Mouse (Mus musculus) gastrocnemius, postnatal 10 days (tissue): ENCODE measurements around the gene Plcb1. TPM values are rescaled to one million over a fixed set of nuclear protein-coding genes. Genes with fewer than 3 reads are reported as not detected.

Experiments used
- DNase-seq: peaks from one replicate; pipeline ENCODE4 v3.0.0; 2021; ENCODE audit warnings: mixed read lengths
- total RNA-seq, 2 experiments: library from RNA; stranded (reverse); gene quantifications; 2 replicates each; pipeline ENCODE4 v1.2.3; 2021

The Plcb1 gene
- total RNA-seq, 2 experiments from 2014 or later: 3.1 to 5.6 TPM

DNA sequence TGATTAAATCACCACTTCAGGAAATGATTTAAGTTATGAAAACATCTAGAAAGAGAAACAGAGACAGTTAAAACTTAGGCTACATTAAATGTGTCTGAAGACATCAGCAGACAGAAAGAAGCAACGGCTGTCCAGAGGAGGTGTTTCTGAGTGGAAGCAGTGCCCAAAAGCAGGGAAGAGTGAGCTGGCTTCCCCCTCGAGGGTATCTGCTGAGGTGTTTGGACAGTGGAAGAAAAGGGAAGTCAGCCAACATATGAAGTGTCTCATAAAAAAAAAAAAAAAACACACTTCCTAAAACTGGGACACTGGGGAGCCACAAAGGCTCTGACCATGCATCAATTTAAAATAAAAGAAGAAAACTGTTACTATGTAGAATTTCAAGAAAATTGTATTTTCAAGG, 625.8 kb downstream of the Plcb1 start:
- DNase-seq: no peak

DNA sequence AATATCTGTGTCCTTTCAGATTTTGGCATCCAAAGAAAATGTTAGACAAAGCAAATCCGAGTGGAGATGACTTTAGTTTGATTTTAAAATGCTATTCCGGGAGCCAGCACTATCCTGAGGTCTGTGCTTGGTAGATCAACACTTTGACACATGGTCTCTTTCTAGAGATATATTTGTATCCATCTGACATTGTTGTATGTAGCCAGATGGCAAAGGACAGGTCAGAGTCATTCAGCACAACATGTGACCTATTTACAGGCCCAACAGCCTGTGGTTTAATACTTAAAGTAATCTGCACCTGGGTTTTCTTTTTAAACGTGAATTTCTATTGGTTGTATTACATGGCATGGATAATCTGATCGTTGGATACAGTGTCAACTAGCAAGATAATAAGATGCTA, 629.3 kb downstream of the Plcb1 start:
- DNase-seq: no peak

GRCm38 (mm10) chr2:135419301-135419700, 633.4 kb downstream of the Plcb1 start:
- no peak for DNase-seq

- no peak for DNase-seq
Observed at GRCm38 (mm10) chr2:135434947-135435515, 649.2 kb downstream of the Plcb1 start.

DNA sequence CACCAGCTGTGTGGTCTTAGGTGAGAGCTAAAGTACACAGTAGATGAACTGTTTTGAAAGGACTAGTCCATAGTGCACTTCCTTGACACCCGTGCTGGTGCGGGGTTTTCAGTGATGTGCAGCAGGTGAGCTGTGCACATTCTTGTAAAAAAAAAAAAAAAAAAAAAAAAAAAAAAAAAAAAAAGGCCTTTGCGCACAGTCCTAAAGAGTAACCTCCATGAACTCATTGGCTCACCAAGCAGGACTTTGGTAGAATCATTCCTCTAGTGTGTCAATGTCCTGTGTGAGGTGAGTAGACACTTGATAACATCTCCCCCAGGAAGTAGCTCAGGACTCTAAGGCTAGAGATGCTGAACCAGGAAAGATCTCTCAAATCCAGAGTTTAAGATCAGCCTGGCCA, 653.2 kb downstream of the Plcb1 start:
- DNase-seq: no peak

- peak; percentile 42 for DNase-seq
Observed at GRCm38 (mm10) chr2:135439546-135440517, 654.0 kb downstream of the Plcb1 start.

DNA sequence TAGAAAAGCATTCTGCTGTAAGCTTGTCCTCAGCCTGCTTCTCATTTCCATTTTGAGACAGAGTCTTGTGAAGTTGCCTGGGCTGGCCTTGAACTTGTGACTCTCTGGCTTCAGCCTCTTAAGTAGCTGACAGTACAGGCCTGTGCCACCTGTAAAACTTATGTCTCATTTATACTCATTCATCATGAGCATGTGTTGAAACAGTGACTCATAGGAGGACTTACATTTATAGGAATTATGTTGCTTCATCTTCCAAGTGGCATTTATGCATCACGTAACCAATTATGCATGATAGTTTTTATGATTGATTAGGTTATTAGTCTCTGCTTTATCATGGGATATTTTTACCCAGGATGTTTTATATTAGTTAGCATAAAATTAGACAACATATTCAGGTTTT, 667.7 kb downstream of the Plcb1 start:
- no peak for DNase-seq

- no peak for DNase-seq
Observed at GRCm38 (mm10) chr2:135454015-135454414, 668.1 kb downstream of the Plcb1 start.

GRCm38 (mm10) chr2:135454455-135454854, 668.6 kb downstream of the Plcb1 start:
- DNase-seq: no peak

GRCm38 (mm10) chr2:135467895-135468294, 682.0 kb downstream of the Plcb1 start:
- DNase-seq: no peak

DNA sequence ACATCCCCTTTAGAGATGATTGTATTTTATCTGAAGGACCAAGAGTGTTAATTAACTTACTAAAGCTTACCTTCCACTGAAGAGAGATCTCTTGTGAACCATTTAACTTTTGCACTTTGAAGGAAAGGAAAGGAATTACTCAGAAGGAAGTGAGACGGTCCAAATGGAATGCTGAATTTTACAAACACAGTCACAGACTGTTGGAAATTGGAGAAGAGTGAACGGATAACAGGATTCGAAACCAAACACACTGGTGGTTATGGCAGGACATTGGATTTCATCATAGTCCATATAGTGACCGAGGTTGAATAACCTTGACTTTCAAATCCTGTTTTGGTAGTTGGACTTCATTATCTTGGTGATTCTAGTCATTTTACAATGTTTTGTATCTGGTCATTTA, 688.2 kb downstream of the Plcb1 start:
- no peak for DNase-seq

- no peak for DNase-seq
Observed at GRCm38 (mm10) chr2:135485248-135485647, 699.4 kb downstream of the Plcb1 start.

- no peak for DNase-seq
Observed at GRCm38 (mm10) chr2:135488277-135488676, 702.4 kb downstream of the Plcb1 start.

- DNase-seq: no peak
Observed at GRCm38 (mm10) chr2:135489127-135489526, 703.3 kb downstream of the Plcb1 start.

DNA sequence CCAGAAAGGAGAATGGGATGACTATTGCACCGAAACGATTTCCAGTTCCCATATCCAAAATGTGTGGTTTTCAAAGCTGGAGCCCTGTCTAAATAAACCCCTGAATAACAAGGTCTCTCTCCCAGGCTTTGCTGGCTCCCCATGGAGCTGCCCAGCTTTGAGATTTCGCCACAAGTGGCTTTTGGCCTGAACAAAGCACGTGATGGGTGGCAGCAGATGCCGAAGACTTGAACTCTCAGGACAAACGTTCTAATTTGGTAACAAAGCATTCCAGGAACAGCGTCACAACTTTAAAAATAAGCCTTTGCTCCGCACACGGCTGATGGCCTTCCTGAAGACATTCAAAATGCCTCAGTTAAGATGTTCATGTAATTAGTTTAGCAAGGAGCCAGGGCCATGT, 706.9 kb downstream of the Plcb1 start:
- no peak for DNase-seq

GRCm38 (mm10) chr2:135496553-135496952, 710.7 kb downstream of the Plcb1 start:
- DNase-seq: no peak

DNA sequence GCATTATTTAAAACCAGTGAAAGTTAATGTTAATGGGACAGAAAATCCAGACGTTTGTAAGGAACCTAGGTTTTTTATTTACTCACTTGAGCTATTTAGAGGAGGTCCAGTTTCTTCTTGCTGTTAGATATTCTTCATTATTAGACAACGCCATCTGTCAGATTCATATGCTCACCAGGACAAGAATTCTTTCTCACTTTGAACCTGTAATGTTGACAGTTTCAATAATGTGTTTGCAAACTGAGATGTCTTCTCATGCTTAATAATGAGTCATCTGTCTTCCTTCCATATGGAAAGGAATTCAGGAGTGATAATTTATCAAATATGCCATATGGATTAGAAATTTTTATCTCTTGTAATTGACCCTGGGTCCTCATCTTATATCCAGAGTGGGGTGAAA, 711.4 kb downstream of the Plcb1 start:
- no peak for DNase-seq

DNA sequence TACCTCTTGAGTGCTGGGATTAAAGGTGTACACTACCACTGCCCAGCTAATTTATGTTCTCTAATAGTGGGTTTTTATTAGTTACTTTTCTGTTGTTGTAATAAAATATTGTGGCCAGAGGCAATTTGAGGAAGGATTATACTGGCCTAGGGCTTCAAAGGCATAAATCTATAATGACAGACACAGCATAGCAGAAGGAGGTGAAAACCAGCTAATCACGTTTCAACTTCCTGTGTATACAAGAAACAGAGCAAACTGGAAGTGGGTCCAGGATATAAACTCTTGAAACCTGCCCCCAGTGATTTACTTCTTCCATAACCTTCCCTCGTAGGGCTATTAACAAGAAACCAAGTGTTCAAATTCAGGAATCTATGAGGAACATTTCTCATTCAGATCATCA, 715.0 kb downstream of the Plcb1 start:
- DNase-seq: no peak

DNA sequence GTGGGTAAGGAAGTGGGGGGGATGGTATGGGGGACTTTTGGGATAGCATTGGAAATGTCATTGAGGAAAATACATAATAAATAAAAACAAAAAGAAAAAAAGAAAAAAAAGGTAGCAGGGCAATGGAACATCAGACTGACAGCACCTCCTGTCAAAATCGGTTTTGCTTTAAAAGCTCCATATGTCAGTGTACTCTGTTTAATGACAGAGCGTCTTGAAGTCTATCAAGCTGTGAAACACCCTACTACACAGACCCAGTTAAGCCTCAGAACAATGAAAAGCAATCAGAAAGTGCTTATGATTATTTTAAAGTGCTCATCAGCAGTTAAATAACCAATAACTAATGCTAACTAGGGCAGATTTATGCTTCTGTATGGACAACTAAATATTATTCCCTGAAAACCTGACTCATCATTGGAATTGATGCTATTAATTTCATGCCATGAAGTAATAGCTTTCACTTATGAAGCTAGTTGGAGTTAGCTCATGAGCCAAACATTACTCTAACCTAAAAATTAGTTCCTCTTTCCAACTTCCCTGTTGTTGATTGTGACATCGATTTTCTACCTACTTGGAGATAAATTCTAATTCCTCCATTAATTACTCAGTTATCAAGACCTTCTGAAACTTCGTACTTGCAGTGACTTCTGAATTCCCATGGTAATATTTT, 717.6 kb downstream of the Plcb1 start:
- DNase-seq: no peak

- no peak for DNase-seq
Observed at GRCm38 (mm10) chr2:135503998-135504354, 718.1 kb downstream of the Plcb1 start.

- DNase-seq: no peak
Observed at GRCm38 (mm10) chr2:135507111-135507510, 721.2 kb downstream of the Plcb1 start.

DNA sequence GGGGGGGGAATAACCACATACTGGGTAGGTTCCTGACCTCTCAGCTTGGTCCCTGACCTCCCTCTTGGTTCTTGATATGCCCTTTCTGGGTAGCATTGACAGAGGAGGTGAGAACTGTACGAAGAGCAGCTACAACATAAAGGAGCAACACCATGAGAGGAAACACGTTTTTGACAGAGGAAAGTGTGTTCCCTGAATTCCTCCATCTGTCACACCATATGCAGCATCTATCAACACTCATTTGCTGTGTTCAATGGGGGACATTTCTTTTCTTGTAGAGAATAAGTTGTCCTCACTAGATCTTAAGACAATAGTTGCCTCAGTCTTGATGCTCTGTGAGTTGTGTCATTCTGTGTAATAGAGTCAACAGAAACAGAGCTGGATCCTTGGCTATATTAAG, 733.1 kb downstream of the Plcb1 start:
- no peak for DNase-seq
